Mouse (Mus musculus): ENCODE data around the gene Ubn2.

DNA sequence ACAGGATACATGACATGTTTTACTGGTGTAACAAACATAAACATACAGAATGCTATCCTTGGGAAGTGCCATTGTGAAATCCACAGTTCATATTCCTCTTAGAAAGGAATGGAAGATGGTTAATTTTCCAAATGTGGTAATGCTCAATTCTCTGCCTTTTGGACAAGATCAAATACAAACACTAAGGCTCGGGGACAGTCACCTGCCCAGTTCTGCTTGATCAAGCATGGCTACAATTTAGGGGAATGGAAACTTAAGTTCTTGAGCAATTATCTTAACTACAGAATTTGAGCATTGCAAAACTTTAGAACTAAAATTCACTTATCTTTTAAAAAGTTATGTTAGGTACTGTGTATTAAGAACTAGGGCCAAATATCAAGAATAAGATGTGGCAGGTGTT lies 102.0 kb downstream of the Ubn2 start:
- TF ChIP-seq CTCF (IDR thresholded peaks at IDR 0.05; ENCODE audit: low read depth) (no peak), EP300 (IDR thresholded peaks at IDR 0.05; ENCODE audit: low read depth) (no peak)

Measured in liver, embryonic 14.5 days (tissue).